Mouse (Mus musculus): ENCODE results near the gene Dlg2.

Dlg2 gene

GRCm38 (mm10) chr7:92447938-92448337 is 1971.5 kb downstream of the Dlg2 start:
- DNase-seq (ENCODE audit: extremely low read depth, low read depth) = no peak

- no peak for DNase-seq (ENCODE audit: extremely low read depth, low read depth)
Measured at GRCm38 (mm10) chr7:92448782-92449575, 1972.5 kb downstream of the Dlg2 start.

- no peak for DNase-seq (ENCODE audit: extremely low read depth, low read depth)
Measured at GRCm38 (mm10) chr7:92454176-92454575, 1977.7 kb downstream of the Dlg2 start.

- DNase-seq (ENCODE audit: extremely low read depth, low read depth) = no peak
Measured at GRCm38 (mm10) chr7:92455927-92456326, 1979.5 kb downstream of the Dlg2 start.

GRCm38 (mm10) chr7:92457791-92458190 is 1981.3 kb downstream of the Dlg2 start:
- no peak for DNase-seq (ENCODE audit: extremely low read depth, low read depth)

GRCm38 (mm10) chr7:92458308-92458707 is 1981.8 kb downstream of the Dlg2 start:
- DNase-seq (ENCODE audit: extremely low read depth, low read depth) = no peak

- DNase-seq (ENCODE audit: extremely low read depth, low read depth) = no peak
Measured at GRCm38 (mm10) chr7:92460578-92460977, 1984.1 kb downstream of the Dlg2 start.

- no peak for DNase-seq (ENCODE audit: extremely low read depth, low read depth)
Measured at GRCm38 (mm10) chr7:92461256-92461655, 1984.8 kb downstream of the Dlg2 start.

GRCm38 (mm10) chr7:92463080-92463877 is 1986.8 kb downstream of the Dlg2 start:
- no peak for DNase-seq (ENCODE audit: extremely low read depth, low read depth)

- no peak for DNase-seq (ENCODE audit: extremely low read depth, low read depth)
Measured at GRCm38 (mm10) chr7:92464290-92464689, 1987.8 kb downstream of the Dlg2 start.

- DNase-seq (ENCODE audit: extremely low read depth, low read depth) = no peak
Measured at GRCm38 (mm10) chr7:92479143-92479542, 2002.7 kb downstream of the Dlg2 start.

- no peak for DNase-seq (ENCODE audit: extremely low read depth, low read depth)
Measured at GRCm38 (mm10) chr7:92479748-92480147, 2003.3 kb downstream of the Dlg2 start.

- no peak for DNase-seq (ENCODE audit: extremely low read depth, low read depth)
Measured at GRCm38 (mm10) chr7:92483346-92483745, 2006.9 kb downstream of the Dlg2 start.

GRCm38 (mm10) chr7:92485881-92486710 is 2009.6 kb downstream of the Dlg2 start:
- no peak for DNase-seq (ENCODE audit: extremely low read depth, low read depth)

- no peak for DNase-seq (ENCODE audit: extremely low read depth, low read depth)
Measured at GRCm38 (mm10) chr7:92486878-92487277, 2010.4 kb downstream of the Dlg2 start.

- DNase-seq (ENCODE audit: extremely low read depth, low read depth) = no peak
Measured at GRCm38 (mm10) chr7:92492262-92492661, 2015.8 kb downstream of the Dlg2 start.

GRCm38 (mm10) chr7:92493521-92493920 is 2017.0 kb downstream of the Dlg2 start:
- no peak for DNase-seq (ENCODE audit: extremely low read depth, low read depth)
